Mouse (Mus musculus): ENCODE measurements around the gene Stn1.

The Stn1 gene

DNA sequence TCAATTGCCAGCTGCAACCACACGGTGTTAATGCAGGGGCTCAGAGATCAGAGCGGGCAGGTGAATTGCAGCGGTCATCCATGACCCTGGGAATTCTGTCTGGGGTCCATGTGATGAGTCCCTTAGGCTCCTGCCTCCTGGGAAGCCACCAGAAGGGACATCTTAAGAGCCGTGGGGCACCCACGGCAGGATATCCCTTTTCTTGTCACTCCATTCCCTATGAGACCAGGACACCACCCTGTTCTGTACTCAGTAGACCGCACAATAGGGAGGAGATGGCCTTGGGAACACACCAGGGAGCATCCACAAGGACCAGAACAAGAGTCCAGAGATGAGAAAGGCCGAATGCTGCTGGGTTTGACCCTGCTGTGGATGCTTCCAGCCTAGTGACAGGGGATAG is 84.0 kb downstream of the Stn1 start:
- no peak for DNase-seq (ENCODE audit: inconsistent ontology term)

DNA sequence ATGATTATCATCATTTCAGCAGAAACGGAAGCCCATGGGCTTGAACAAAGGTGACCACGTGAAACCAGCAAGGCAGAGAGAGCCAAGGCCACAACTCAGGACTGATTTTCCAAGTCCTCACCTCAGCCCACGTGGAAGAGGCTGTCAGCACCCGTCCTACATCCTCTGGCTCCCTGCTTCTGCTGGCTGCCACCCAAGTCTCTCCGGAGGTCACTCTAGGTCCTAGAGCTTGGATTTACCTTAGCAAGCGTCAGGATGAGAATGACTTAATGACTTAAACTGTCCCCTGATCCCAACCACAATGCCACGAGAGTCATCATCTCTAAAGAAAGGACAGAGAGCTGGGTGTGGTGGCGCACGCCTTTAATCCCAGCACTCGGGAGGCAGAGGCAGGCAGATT is 84.6 kb downstream of the Stn1 start:
- no peak for DNase-seq (ENCODE audit: inconsistent ontology term)

GRCm38 (mm10) chr19:47452211-47452610 is 85.1 kb downstream of the Stn1 start:
- no peak for DNase-seq (ENCODE audit: inconsistent ontology term)

GRCm38 (mm10) chr19:47451476-47452113 is 85.7 kb downstream of the Stn1 start:
- DNase-seq (ENCODE audit: inconsistent ontology term) = no peak

Data from Muller cell, postnatal 12 days (primary cell).